Mouse (Mus musculus) kidney, embryonic 14.5 days (tissue): Measurements from ENCODE around the gene Sarm1. TPM values are rescaled to one million over a fixed set of nuclear protein-coding genes. Genes with fewer than 3 reads are reported as not detected.

Source experiments
- ATAC-seq: fragments of 200-750 bp; cut with Nextera tagmentation; 2 replicates; pipeline ENCODE4 v1.8.0; 2017; ENCODE audit warnings: moderate number of reproducible peaks, mild to moderate bottlenecking, moderate TSS enrichment, moderate library complexity; ENCODE audit not compliant: low FRiP score, low TSS enrichment
- H3K27ac ChIP-seq: fragments of 300-500 bp; sonication (generic); 2 replicates; pipeline ENCODE4 v1.5.1; 2014; ENCODE audit warnings: low read depth, mild to moderate bottlenecking, low read length, moderate library complexity, mixed read lengths
- H3K27me3 ChIP-seq: fragments of 300-500 bp; sonication (generic); 2 replicates; pipeline ENCODE4 v1.6.1; 2014; ENCODE audit warnings: mild to moderate bottlenecking, low read length; ENCODE audit not compliant: control insufficient read depth, insufficient read depth
- H3K36me3 ChIP-seq: fragments of 300-500 bp; sonication (generic); 2 replicates; pipeline ENCODE4 v1.6.1; 2014; ENCODE audit warnings: low read length, mixed read lengths; ENCODE audit not compliant: control insufficient read depth, insufficient read depth
- H3K4me1 ChIP-seq: fragments of 300-500 bp; sonication (generic); 2 replicates; pipeline ENCODE4 v1.6.1; 2014; ENCODE audit warnings: low read length, mixed read lengths; ENCODE audit not compliant: control insufficient read depth, insufficient read depth
- H3K4me2 ChIP-seq: fragments of 300-500 bp; sonication (generic); replicated peaks from 2 replicates; pipeline ENCODE4 v1.6.1; 2014; ENCODE audit warnings: low read depth, mild to moderate bottlenecking, low read length
- H3K4me3 ChIP-seq: fragments of 300-500 bp; sonication (generic); 2 replicates; pipeline ENCODE4 v1.5.1; 2014; ENCODE audit warnings: mild to moderate bottlenecking, low read length
- H3K9ac ChIP-seq: fragments of 300-500 bp; sonication (generic); 2 replicates; pipeline ENCODE4 v1.6.1; 2014; ENCODE audit warnings: low read depth, mild to moderate bottlenecking, low read length, moderate library complexity
- H3K9me3 ChIP-seq: fragments of 300-500 bp; sonication (generic); 2 replicates; pipeline ENCODE4 v1.6.1; 2016; ENCODE audit warnings: low read length; ENCODE audit not compliant: control insufficient read depth
- WGBS: fragments of 180-500 bp; shearing (Covaris S2); extraction: QIAGEN DNeasy Blood & Tissue Kit; methylation state at CpG from one replicate; pipeline ENCODE4 v1.1.7; 2014; 5-methylcytosine and 5-hydroxymethylcytosine counted together
- polyA plus RNA-seq: library from polyadenylated mRNA; unstranded; fragments of >200 nt; fragmentation: Nextera tagmentation; extraction: Ambion mirVana; gene quantifications from 2 replicates; pipeline ENCODE4 v1.2.1, GENCODE M21; 2014

The Sarm1 gene
- polyA plus RNA-seq, 1 experiment from 2014 or later = 1.7 TPM

DNA sequence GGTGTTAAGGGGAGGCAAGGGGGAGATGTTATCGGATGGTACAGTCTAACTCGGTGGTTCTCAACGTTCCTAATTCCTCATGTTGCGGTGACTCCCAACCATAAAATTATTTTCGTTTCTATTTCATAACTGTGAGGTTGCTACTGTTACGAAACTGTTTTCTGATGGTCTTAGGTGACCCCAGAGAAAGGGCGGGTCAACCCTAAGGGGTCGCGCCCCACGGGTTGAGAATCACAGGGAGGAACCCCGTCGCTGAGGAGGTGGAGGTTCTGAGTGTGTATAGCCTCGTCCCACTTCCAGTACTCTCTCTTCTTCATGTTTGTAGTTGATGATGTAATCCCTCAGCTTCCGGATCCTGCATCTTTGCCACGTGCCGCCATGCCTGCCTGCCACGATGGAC, 38.8 kb downstream of the Sarm1 start:
- no peak overlapping the region for H3K4me3 ChIP-seq
- WGBS = 84% methylated on average over 17 of the region's 17 CpGs
- peaks cover 4% of the 10 kb centered on the region; the same call in 1 of the 2 replicates for H3K9me3 ChIP-seq

DNA sequence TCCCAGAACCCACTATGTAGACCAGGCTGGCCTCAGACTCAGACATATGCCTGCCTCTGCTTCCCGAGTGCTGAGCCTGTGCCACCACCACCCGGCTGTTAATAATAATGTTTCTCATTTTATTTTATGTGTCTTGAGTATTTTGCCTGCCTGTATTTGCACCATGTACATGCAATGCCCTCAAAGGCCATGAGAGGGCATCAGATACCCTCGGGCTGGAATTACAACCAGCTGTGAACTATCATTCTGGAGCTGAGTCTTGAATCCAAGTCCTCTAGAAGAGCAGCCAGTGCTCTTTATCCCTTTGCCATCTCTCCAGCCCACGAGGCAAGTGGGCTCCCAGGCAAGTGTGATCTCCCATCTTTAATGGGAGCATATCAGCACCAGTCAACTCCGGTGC, 42.2 kb downstream of the Sarm1 start:
- Histone ChIP-seq H3K9ac (no peak overlapping the region), H3K27me3 (no peaks in the 10 kb centered on the region; the same call in 1 of the 2 replicates), H3K4me3 (no peak overlapping the region), H3K9me3 (no peaks in the 10 kb centered on the region), H3K36me3 (no peaks in the 10 kb centered on the region), H3K27ac (no peak overlapping the region), H3K4me1 (no peaks in the 10 kb centered on the region), H3K4me2 (no peak overlapping the region)
- ATAC-seq = no peak
- WGBS = 45% methylated on average over 5 of the region's 5 CpGs

More for the DNA sequence above, 38.8 kb downstream of the Sarm1 start:
- no peak for ATAC-seq
- no peak overlapping the region for H3K4me2 ChIP-seq
- no peak overlapping the region for H3K9ac ChIP-seq
- no peak overlapping the region for H3K27ac ChIP-seq
- no peaks in the 10 kb centered on the region; the same call in 1 of the 2 replicates for H3K27me3 ChIP-seq
- no peaks in the 10 kb centered on the region for H3K36me3 ChIP-seq
- H3K4me1 ChIP-seq = 0 out of 2 replicates have a peak, but pooled peaks cover 3% of the 10 kb centered on the region

DNA sequence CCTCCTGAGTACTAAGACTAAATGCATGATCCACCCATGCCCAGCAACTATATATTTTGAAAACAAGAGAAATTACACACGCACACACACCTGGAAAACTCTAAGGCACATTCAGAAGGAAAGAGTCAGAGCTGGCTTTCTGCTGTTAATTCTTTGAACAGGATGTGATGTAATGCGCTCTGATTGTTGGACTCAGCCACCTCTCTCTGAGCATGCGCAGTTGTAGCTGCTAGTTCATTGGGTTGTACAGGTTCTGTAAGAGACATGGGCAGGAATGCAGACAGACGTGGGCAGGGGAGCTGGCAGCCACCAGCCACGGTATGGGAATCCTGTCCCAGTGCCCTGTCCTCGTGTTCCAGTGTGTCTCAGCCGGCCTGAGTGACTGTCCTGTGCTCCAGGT, 43.3 kb downstream of the Sarm1 start:
- Histone ChIP-seq H3K36me3 (no peaks in the 10 kb centered on the region), H3K4me3 (no peak overlapping the region), H3K9me3 (no peaks in the 10 kb centered on the region), H3K27me3 (no peaks in the 10 kb centered on the region; the same call in 1 of the 2 replicates), H3K9ac (no peak overlapping the region), H3K4me2 (no peak overlapping the region), H3K27ac (no peak overlapping the region), H3K4me1 (no peaks in the 10 kb centered on the region)
- 74% methylated on average over 7 of the region's 7 CpGs for WGBS
- ATAC-seq = no peak

DNA sequence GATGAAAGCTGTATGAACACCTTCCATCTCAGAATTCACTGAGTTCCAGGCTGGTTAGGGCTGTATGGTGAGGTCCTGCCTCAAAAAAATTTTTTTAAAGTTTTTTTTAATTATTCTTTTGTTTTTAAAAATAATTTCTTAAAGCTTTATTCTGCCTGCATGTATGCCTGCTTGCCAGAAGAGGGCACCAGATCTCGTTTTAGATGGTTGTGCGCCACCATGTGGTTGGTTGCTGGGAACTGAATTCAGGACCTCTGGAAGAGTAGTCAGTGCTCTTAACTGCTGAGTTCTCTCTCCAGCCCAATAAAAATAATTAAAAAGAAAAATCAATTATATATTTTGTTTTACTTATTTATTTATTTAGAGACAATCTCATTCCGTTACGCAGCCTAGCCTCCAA, 43.9 kb downstream of the Sarm1 start:
- Histone ChIP-seq H3K27ac (no peak overlapping the region), H3K27me3 (no peaks in the 10 kb centered on the region; the same call in 1 of the 2 replicates), H3K9ac (no peak overlapping the region), H3K4me2 (no peak overlapping the region), H3K4me1 (no peaks in the 10 kb centered on the region), H3K9me3 (no peaks in the 10 kb centered on the region), H3K4me3 (no peak overlapping the region), H3K36me3 (no peaks in the 10 kb centered on the region)
- no peak for ATAC-seq
- WGBS = 11% methylated on average over 4 of the region's 4 CpGs

DNA sequence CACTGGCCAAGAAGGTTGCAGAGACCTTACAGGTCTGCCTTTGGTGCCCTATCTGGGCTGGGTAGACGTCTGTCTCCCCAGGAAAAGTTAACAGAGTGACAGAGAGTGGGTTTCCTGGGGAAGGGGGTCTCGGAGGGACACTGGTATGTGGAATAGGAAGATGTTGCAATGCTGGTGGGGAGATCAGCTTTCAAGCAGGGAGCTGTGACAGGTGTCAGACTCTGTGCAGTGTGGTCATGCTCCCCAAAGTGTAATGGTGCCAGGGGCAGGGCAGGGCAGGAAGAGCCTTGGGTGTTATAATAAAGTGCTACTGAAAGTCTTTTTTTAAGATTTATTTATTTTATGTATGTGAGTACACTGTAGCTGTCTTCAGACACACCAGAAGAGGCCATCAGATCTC, 47.2 kb downstream of the Sarm1 start:
- no peak overlapping the region for H3K4me2 ChIP-seq

DNA sequence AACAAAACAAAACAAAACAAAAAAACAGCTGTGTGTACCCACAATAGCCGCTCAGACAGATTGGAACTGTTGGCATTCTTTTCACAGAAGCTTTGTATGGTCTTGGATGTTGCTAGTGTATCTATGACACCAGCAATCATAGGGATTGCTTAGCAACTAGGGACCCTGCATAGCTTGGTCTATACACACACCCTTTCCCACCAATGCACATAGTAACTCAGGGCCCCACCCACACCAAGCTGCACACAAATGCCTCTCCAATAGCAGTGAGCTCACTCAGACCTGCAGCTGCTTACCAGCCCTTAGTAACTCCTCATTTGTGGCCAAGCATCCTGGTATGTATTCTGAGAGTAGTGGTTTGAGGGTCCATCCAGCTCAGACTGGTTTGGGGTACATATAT, 49.3 kb downstream of the Sarm1 start:
- ATAC-seq = no peak
- no peaks in the 10 kb centered on the region for H3K4me1 ChIP-seq
- 81% methylated on average over 1 of the region's 1 CpGs for WGBS
- no peak overlapping the region for H3K27ac ChIP-seq
- H3K9ac ChIP-seq = no peak overlapping the region
- no peaks in the 10 kb centered on the region for H3K36me3 ChIP-seq
- H3K4me3 ChIP-seq = no peak overlapping the region
- no peaks in the 10 kb centered on the region for H3K9me3 ChIP-seq
- no peaks in the 10 kb centered on the region for H3K27me3 ChIP-seq
- no peak overlapping the region for H3K4me2 ChIP-seq

More for the DNA sequence above, 47.2 kb downstream of the Sarm1 start:
- Histone ChIP-seq H3K36me3 (no peaks in the 10 kb centered on the region), H3K9me3 (no peaks in the 10 kb centered on the region), H3K4me1 (no peaks in the 10 kb centered on the region), H3K4me3 (no peak overlapping the region), H3K27me3 (no peaks in the 10 kb centered on the region), H3K9ac (no peak overlapping the region), H3K27ac (no peak overlapping the region)
- no peak for ATAC-seq
- 51% methylated on average over 2 of the region's 2 CpGs for WGBS

DNA sequence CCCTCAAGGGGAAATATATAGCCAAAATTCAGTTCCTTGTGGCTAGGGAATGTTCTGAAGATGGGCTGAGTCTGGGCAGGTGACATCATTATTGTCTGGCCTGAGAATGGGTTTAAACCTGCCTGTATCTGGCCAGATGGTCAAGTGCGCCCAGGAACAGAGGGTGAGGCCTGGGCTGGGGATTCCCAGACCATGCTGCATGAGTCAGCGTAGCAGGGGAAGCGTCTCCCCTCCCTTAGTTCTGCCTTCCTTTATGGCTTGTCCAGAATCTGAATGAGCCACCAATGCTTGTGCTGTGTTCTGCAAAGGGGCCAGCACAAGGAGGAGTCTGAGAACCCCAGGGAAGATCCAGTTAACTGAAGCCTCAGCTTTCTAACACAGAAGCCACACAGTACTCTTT, 50.4 kb downstream of the Sarm1 start:
- WGBS = 65% methylated on average over 3 of the region's 3 CpGs
- no peak for ATAC-seq
- Histone ChIP-seq H3K27ac (no peak overlapping the region), H3K9me3 (no peaks in the 10 kb centered on the region), H3K4me2 (no peak overlapping the region), H3K9ac (no peak overlapping the region), H3K4me1 (no peaks in the 10 kb centered on the region), H3K4me3 (no peak overlapping the region), H3K27me3 (no peaks in the 10 kb centered on the region), H3K36me3 (no peaks in the 10 kb centered on the region)

DNA sequence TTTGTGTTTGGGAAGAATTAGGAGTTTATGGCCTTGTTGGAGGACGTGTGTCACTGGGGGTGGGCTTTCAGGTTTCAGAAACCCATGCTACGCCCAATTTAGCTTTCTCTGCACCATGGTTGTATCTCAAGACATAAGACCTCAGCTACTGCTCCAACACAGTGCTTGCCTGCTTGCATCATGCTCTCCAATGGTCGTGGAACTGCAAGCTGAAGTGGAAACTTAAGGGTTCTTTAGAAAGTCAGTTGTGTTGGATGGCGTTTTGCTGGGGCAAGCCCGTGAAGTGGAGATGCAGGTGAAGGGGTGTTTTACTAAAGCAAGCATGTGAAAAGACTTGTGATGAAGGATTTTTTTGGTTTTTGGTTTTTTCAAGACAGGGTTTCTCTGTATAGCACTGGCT, 54.4 kb downstream of the Sarm1 start:
- H3K4me3 ChIP-seq = no peak overlapping the region
- no peaks in the 10 kb centered on the region for H3K36me3 ChIP-seq
- ATAC-seq = no peak
- 82% methylated on average over 5 of the region's 5 CpGs for WGBS
- H3K27me3 ChIP-seq = no peaks in the 10 kb centered on the region
- no peak overlapping the region for H3K27ac ChIP-seq
- H3K9me3 ChIP-seq = no peaks in the 10 kb centered on the region
- H3K4me2 ChIP-seq = no peak overlapping the region
- no peaks in the 10 kb centered on the region for H3K4me1 ChIP-seq
- no peak overlapping the region for H3K9ac ChIP-seq

DNA sequence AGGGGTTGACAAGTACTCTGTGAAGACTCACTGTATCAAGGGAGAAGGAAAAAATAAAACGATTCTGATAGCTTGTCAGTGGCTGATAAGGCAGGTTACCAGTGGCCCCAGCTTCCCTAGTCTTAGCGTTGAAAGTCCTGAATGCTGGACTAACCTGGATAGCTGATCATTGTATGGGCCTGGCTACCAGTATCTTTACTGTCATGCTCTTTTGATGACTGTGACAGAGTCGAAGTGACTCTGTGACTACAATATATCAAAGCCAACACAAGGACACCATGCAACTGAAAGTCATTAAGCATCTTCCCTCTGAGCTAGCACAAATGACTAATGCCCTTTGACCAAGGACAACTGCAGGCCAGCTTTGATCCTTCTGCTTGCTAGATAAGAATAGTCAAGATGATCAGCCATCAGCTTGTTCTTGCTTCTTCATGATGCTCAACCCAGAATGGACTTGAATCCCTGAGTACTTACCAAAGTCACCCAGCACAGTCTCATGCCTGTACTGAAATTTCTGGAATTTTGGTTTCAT, 59.1 kb downstream of the Sarm1 start:
- Histone ChIP-seq H3K27ac (no peak overlapping the region), H3K36me3 (no peaks in the 10 kb centered on the region), H3K27me3 (no peaks in the 10 kb centered on the region), H3K4me2 (no peak overlapping the region), H3K4me3 (no peak overlapping the region), H3K4me1 (peaks cover 9% of the 10 kb centered on the region; the same call in 1 of the 2 replicates), H3K9me3 (no peaks in the 10 kb centered on the region), H3K9ac (no peak overlapping the region)
- 80% methylated on average over 3 of the region's 3 CpGs for WGBS
- ATAC-seq = no peak
